Mouse (Mus musculus) cerebellum, adult 9-11 months (tissue): ENCODE measurements around the gene Tril.

Experiments
- DNase-seq: peaks from one replicate; pipeline ENCODE4 v3.0.0; 2022

Tril gene

GRCm38 (mm10) chr6:53820486-53820985, at the start of gene Tril:
Gene Tril (minus strand): TSS chr6:53820830.
- DNase-seq: peak; percentile 49

GRCm38 (mm10) chr6:53863011-53863410, 42.4 kb upstream of the Tril start:
- no peak for DNase-seq

DNA sequence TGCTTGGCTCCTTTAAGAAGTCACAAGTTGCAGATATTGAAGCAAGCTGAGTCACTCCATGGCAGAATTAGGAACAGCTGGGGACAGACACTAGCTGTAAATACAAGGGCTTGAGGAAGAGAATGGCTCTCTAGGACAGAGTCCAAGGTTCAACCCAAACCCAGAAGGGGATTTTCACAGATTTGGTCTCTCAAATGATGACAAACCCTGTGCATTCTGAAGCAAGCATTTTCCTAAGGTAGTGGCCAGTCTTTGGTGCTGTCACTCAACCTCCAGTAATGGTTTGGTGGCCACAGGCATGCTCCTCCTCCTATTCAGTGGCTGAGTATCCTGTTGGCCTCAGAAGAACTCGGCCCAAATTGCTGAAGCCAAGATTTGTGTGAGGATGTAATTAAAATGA, 38.5 kb upstream of the Tril start:
- no peak for DNase-seq

DNA sequence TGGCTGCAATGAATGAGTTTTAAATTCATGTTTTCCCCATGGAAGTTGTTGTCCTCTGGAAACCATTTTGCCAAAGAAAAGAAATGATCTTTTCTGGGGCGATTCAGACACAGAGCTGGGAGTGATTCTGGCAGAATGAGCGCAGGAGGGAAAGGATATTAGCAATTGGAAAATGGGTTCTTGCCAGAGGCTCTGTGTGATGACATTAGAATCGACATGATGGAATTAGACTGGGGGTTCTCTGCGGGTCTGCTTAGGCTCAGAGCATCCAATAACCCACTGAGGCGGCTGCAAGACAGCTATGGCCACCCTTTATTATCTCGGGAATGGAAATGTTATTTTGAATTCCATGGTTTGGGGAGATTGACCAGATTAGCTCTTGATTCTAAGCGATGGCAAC, 37.2 kb upstream of the Tril start:
- DNase-seq: no peak

DNA sequence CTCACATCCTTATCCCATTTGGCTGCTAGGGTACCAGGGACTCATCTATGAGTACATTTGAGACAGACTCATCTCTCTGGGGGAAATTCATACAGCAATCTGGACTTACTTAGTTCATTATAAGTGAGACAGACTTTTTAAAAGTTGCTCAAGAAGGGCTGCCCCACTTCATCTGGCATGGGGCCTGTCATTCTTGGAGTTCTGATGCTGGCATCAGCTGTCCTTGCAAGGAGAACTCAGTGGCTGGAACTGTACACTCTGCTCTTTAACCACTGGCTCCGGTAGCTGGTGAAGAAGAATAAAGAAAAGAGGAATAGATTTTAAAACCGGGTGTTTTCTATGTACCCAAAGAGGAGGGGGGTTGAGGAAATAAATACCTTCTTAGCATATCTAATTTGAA, 36.1 kb upstream of the Tril start:
- DNase-seq: no peak

DNA sequence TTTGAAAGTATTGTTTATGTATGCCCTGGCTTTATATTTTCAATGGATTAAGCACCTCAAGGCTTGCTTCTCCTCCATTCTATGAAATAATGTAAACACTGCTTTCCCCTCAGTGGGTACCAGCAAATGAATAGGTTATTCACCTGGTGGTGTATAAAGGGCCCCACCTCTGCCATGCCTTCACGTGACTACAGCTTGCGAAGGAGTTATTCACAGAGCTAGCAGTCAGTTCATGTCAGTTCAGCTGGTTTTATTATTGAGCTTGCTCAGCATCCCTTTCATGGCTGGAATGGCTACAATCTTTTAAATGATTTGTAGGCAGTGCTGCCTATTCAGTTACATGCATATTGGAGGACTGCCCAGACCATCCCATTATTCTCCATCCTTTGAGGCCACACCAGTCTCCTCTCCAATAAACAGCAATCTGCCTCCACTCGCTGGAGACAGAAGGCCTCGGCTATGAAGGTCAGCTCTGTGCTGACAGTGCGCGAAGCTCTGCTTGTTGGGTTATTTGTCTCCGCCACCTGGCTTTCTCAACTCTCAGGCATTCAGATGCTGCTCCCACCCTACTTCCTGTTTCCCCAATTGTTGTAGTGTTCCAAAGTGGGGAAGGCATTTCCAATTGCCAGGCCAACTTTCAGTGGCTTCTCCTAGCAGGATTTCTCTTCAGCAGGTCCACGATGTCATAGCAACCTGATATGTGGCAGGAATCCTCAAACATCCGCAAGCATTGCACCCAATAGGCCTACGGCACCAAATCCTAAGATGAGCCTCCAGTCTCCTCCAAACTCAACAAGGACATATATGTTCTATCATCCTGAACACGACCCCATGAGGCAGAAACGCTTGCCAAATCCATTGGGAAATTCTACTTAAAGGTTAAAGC, 34.6 kb upstream of the Tril start:
- DNase-seq: peak; percentile 16

- no peak for DNase-seq
Observed at GRCm38 (mm10) chr6:53854226-53854625, 33.6 kb upstream of the Tril start.

- no peak for DNase-seq
Observed at GRCm38 (mm10) chr6:53853546-53853945, 32.9 kb upstream of the Tril start.

DNA sequence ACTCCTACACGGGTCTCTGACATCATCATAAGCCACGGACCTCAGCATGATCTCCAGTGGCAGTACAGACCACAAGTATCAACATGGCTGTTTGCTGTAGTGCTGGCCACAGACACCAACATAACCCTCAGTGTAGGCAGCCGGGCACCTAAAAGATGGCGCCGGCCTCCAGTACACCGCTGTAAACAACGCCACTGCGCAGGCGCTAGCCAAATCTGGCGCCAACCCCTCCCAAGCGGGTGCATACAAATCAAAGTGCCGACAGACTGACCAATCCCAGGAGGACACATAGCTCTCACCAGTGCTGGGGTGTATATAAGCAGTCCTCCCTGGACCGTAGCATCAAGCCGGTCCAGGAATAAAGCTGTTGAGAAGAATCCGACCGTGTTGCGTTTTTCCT, 24.0 kb upstream of the Tril start:
- DNase-seq: no peak

DNA sequence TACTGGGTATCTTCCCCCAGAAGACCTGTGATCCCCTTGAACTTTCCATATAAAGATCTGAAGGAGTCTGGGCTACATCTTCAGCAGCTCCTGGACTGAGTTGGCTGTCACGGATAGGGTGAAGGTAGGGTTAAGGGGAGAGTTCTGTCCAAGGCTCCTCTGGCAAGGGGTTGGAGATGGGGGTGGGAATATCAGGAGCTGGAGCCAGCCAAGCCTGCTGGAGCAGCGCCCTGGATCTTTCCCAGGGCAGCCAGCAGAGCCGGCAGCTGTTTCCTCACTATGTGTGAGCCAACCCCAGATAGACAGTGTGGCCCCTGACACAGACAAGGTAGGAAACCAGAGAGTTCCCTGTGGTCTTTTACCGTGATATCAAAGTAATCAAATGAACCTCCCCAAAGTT, 4.6 kb upstream of the Tril start:
- no peak for DNase-seq

- DNase-seq: no peak
Observed at GRCm38 (mm10) chr6:53821041-53821501, 441 bp upstream of the Tril start.

DNA sequence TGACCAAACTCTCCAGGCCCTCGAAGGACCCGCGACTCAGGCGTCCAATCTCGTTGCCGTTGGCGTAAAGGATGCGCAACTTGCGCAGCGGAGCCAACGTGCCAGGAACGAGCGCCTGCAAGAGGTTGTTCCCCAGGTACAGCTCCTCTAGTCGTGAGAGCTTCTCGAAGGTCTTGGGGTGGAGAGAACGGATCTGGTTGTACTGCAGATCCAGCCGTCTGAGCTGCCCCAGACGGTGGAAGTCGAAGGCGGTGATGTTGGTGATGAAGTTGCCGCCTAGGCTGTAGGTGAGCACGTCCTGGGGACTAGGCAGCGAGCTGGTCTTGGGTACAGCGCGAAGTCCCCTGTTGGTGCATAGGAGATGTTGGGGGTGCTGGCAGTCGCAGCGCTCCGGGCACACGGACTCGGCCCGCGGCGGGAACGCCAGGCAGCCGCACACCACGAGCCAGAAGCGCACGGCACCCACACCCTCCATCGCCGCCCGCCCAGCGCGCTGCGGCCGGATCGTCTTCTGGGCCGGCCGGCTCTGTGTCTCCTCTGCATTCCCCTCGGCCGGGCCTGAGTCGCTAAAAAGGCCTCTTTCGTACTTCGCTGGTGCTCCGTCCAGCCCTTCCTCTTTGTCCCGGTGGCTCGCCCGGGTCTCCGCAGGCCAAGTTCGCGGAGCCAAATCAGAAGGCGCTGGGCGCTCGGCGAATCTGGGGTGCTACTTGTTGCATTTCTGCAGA, 707 bp downstream of the Tril start:
- no peak for DNase-seq

GRCm38 (mm10) chr6:53818732-53819661, 1.6 kb downstream of the Tril start:
- peak; percentile 24 for DNase-seq

GRCm38 (mm10) chr6:53818264-53818731, 2.3 kb downstream of the Tril start:
- peak; percentile 47 for DNase-seq

GRCm38 (mm10) chr6:53817763-53818174, 2.9 kb downstream of the Tril start:
- no peak for DNase-seq

- DNase-seq: no peak
Observed at GRCm38 (mm10) chr6:53816661-53817060, 4.0 kb downstream of the Tril start.

DNA sequence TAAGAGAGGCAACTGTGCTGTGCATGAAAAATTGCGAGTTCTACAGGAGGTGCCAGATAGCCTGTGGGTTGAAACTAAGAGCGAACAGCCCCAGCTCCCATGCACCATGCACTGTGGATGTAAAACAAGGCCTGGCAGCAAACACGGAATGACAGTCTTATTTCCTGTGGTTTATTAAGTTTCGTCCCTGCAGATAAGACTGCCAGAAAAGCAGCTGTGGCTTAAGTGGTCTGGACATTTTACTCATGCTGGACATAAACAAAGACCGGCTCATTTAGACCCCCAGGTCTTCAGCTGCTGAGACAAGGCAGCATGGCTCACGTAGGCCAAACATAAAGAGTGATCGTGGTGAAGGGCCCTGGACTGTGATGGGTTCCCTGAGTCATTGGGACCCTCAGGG, 4.9 kb downstream of the Tril start:
- no peak for DNase-seq

- no peak for DNase-seq
Observed at GRCm38 (mm10) chr6:53814214-53814613, 6.4 kb downstream of the Tril start.

- no peak for DNase-seq
Observed at GRCm38 (mm10) chr6:53812242-53812641, 8.4 kb downstream of the Tril start.

GRCm38 (mm10) chr6:53808801-53809200, 11.8 kb downstream of the Tril start:
- DNase-seq: no peak

GRCm38 (mm10) chr6:53807185-53807584, 13.4 kb downstream of the Tril start:
- no peak for DNase-seq

DNA sequence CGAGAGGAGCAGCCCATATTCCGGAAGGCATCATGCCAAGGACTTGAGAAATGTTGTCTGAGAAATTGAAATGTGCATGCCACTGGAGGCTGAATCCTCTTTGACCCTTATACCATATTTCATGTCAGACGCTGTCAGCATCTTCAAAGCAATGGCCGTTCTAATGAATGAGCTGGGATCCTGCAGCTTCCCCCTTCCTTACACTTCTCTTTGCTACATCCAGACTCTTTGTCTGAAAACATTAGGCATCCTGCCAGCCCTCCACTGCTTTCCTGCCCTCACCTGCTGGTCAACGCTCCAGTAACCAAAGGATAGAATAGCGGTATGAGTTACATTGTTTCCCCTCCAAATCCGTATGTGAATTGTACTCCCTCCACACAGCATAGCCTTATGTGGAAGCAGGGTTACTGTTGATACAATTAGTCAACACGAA, 14.0 kb downstream of the Tril start:
- DNase-seq: no peak

DNA sequence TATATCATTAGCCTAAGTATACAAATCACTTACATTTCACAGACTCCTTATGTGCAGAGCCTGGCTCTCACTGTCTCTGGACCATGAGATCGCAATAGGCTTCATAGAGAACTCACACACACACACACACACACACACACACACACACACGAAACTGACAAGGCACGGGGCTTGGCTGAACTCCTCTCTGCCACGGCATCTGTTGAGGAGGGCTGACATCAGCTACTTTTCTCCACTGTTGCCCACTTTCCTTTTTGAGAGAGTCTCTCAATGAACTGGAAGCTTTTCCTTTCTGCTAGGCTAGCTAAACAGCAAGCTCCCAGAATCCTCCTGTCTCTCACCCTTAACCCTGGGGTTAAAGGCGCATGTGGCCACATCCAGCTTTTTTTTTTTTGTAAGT, 14.6 kb downstream of the Tril start:
- no peak for DNase-seq
